Comparison of ENCODE assay signal across 14 mouse cellular contexts in genomic region chr7:128105246-128105645, GRCm38 (mm10). TPM values are rescaled to one million over a fixed set of nuclear protein-coding genes. Genes with fewer than 3 reads are reported as not detected.
A peak's percentile ranks its signal among the peaks of the same experiment; 100 is the strongest.
DNase-seq lines count a peak whose midpoint lies in the region; ATAC-seq and TF ChIP-seq lines count a peak whose summit lies in the region.
"Had no signal": no experiment of that assay in that cellular context is flagged by ENCODE, and none has a peak within 500 bp of the region (broad histone marks: within the 10 kb centered on the region; RNA-seq: fewer than 3 reads in every experiment).

No protein-coding gene starts in this region.

- no peaks in the 10 kb centered on the region for H3K36me3 ChIP-seq in forebrain, postnatal 0 days (ENCODE audit: insufficient read depth)
- no peaks in the 10 kb centered on the region for H3K36me3 ChIP-seq in forebrain, embryonic 15.5 days
- no peaks in the 10 kb centered on the region for H3K36me3 ChIP-seq in kidney, embryonic 14.5 days (ENCODE audit: control insufficient read depth, insufficient read depth, low read length)
- H3K36me3 ChIP-seq: heart, embryonic 10.5 days; limb, embryonic 13.5 days; neural tube, embryonic 12.5 days had no signal

- no peaks in the 10 kb centered on the region for H3K4me1 ChIP-seq in forebrain, postnatal 0 days (ENCODE audit: insufficient read depth)
- no peaks in the 10 kb centered on the region for H3K4me1 ChIP-seq in forebrain, embryonic 15.5 days
- H3K4me1 ChIP-seq in kidney, embryonic 14.5 days (ENCODE audit: control insufficient read depth, insufficient read depth, low read length): no peaks in the 10 kb centered on the region
- H3K4me1 ChIP-seq: heart, embryonic 10.5 days; limb, embryonic 13.5 days; neural tube, embryonic 12.5 days had no signal

- H3K4me3 ChIP-seq in forebrain, postnatal 0 days (ENCODE audit: low read depth, low read length): no peak overlapping the region
- H3K4me3 ChIP-seq in forebrain, embryonic 15.5 days: no peak overlapping the region
- no peak overlapping the region for H3K4me3 ChIP-seq in kidney, embryonic 14.5 days (ENCODE audit: low read length)
- H3K4me3 ChIP-seq: erythroblast, embryonic 14.5 days; heart, embryonic 10.5 days; limb, embryonic 13.5 days; neural tube, embryonic 12.5 days had no signal

- DNase-seq in forebrain, postnatal 0 days: peak; percentile 77
- peak; percentile 3 for DNase-seq in urinary bladder, adult 2 months (ENCODE audit: low spot score)
- no peak for DNase-seq in urinary bladder, postnatal 10 days (ENCODE audit: low spot score)
- DNase-seq in layer of hippocampus, postnatal 10 days (ENCODE audit: low spot score in 2 of 2): peak; percentile 32 to 43
- peak; percentile 40 for DNase-seq in telencephalon, adult 2 months (ENCODE audit: low read depth, low spot score)
- DNase-seq in kidney, postnatal 14 days: no peak
- DNase-seq: cerebellum, adult 2 months had no signal

- 46% methylated on average over 4 of the region's 4 CpGs for whole genome bisulfite sequencing in forebrain, postnatal 0 days
- WGBS in forebrain, embryonic 15.5 days: 56% methylated on average over 4 of the region's 4 CpGs
- WGBS in kidney, embryonic 14.5 days: 70% methylated on average over 4 of the region's 4 CpGs

- H3K4me2 ChIP-seq in forebrain, postnatal 0 days (ENCODE audit: low read depth): no peak overlapping the region
- H3K4me2 ChIP-seq in forebrain, embryonic 15.5 days (replicated peaks): no peak overlapping the region
- H3K4me2 ChIP-seq in kidney, embryonic 14.5 days (replicated peaks; ENCODE audit: low read depth, low read length): no peak overlapping the region
- H3K4me2 ChIP-seq: limb, embryonic 13.5 days; neural tube, embryonic 12.5 days had no signal

- no peaks in the 10 kb centered on the region for H3K27me3 ChIP-seq in forebrain, postnatal 0 days (ENCODE audit: insufficient read depth, low read length)
- no peaks in the 10 kb centered on the region for H3K27me3 ChIP-seq in forebrain, embryonic 15.5 days
- peaks cover 2% of the 10 kb centered on the region; the same call in 1 of the 2 replicates for H3K27me3 ChIP-seq in kidney, embryonic 14.5 days (ENCODE audit: control insufficient read depth, insufficient read depth, low read length)
- H3K27me3 ChIP-seq: limb, embryonic 13.5 days; neural tube, embryonic 12.5 days had no signal

- peak; percentile 55 for TF ChIP-seq CTCF in forebrain, postnatal 0 days (IDR thresholded peaks at IDR 0.05; ENCODE audit: low read depth)

- H3K27ac ChIP-seq in forebrain, postnatal 0 days (ENCODE audit: low read depth, low read length): no peak overlapping the region
- H3K27ac ChIP-seq in forebrain, embryonic 15.5 days (replicated peaks): no peak overlapping the region
- no peak overlapping the region for H3K27ac ChIP-seq in kidney, embryonic 14.5 days (ENCODE audit: low read depth, low read length)
- H3K27ac ChIP-seq: heart, embryonic 10.5 days; limb, embryonic 13.5 days; macrophage; neural tube, embryonic 12.5 days had no signal

- H3K9ac ChIP-seq in forebrain, postnatal 0 days: no peak overlapping the region
- no peak overlapping the region for H3K9ac ChIP-seq in forebrain, embryonic 15.5 days (replicated peaks)
- no peak overlapping the region for H3K9ac ChIP-seq in kidney, embryonic 14.5 days (ENCODE audit: low read depth, low read length)
- H3K9ac ChIP-seq: limb, embryonic 13.5 days; neural tube, embryonic 12.5 days had no signal

- peak; percentile 81 for ATAC-seq in forebrain, postnatal 0 days
- ATAC-seq in forebrain, embryonic 15.5 days (replicated peaks): no peak
- no peak for ATAC-seq in kidney, embryonic 14.5 days (ENCODE audit: low FRiP score, low TSS enrichment)

- no peaks in the 10 kb centered on the region for H3K9me3 ChIP-seq in forebrain, postnatal 0 days (ENCODE audit: low read length)
- no peaks in the 10 kb centered on the region for H3K9me3 ChIP-seq in forebrain, embryonic 15.5 days
- H3K9me3 ChIP-seq in kidney, embryonic 14.5 days (ENCODE audit: control insufficient read depth, low read length): no peaks in the 10 kb centered on the region
- H3K9me3 ChIP-seq: heart, embryonic 10.5 days; limb, embryonic 13.5 days; neural tube, embryonic 12.5 days had no signal

RNA-seq across cellular contexts. Expression of gene Itgax, which starts 24.1 kb away (rescaled TPM):
- total RNA-seq in forebrain, postnatal 0 days (2014; rRNA removed): 0.23 and 0.24 TPM in 2 replicates
- 0.09 and 0.16 TPM in 2 replicates for polyA plus RNA-seq in forebrain, postnatal 0 days (2015; fragmentation: Nextera tagmentation; extraction: Ambion mirVana)
- 0.27 TPM in 1 of 2 replicates, not detected in the other for polyA plus RNA-seq in forebrain, embryonic 15.5 days (2015; fragmentation: Nextera tagmentation; extraction: Ambion mirVana)
- polyA plus RNA-seq in urinary bladder, adult 2 months (2012; rRNA removed): 3.4 and 3.8 TPM in 2 replicates
- not detected for total RNA-seq in layer of hippocampus, postnatal 10 days (2021)
- 0.05 TPM in 1 of 2 replicates, not detected in the other for polyA plus RNA-seq in kidney, embryonic 14.5 days (2014; fragmentation: Nextera tagmentation; extraction: Ambion mirVana)
- polyA plus RNA-seq: erythroblast, embryonic 14.5 days; limb, embryonic 13.5 days; neural tube, embryonic 12.5 days had no signal

RNA-seq across cellular contexts. Expression of gene Gm49368, which starts 42.8 kb away (rescaled TPM):
- total RNA-seq in forebrain, postnatal 0 days (2014; rRNA removed): not detected in 2 replicates
- not detected in 2 replicates for polyA plus RNA-seq in forebrain, postnatal 0 days (2015; fragmentation: Nextera tagmentation; extraction: Ambion mirVana)
- not detected in 2 replicates for polyA plus RNA-seq in forebrain, embryonic 15.5 days (2015; fragmentation: Nextera tagmentation; extraction: Ambion mirVana)
- 0.04 TPM in 1 of 2 replicates, not detected in the other for polyA plus RNA-seq in urinary bladder, adult 2 months (2012; rRNA removed)
- total RNA-seq in layer of hippocampus, postnatal 10 days (2021): not detected
- not detected in 2 replicates for polyA plus RNA-seq in kidney, embryonic 14.5 days (2014; fragmentation: Nextera tagmentation; extraction: Ambion mirVana)
- polyA plus RNA-seq: cerebellum, adult 2 months; erythroblast, embryonic 14.5 days; heart, embryonic 10.5 days; limb, embryonic 13.5 days; neural tube, embryonic 12.5 days had no signal

RNA-seq across cellular contexts. Expression of gene Itgam, which starts 42.8 kb away (rescaled TPM):
- 1.4 and 1.7 TPM in 2 replicates for total RNA-seq in forebrain, postnatal 0 days (2014; rRNA removed)
- polyA plus RNA-seq in forebrain, postnatal 0 days (2015; fragmentation: Nextera tagmentation; extraction: Ambion mirVana): 0.39 and 0.92 TPM in 2 replicates
- polyA plus RNA-seq in forebrain, embryonic 15.5 days (2015; fragmentation: Nextera tagmentation; extraction: Ambion mirVana): 0.96 and 1.0 TPM in 2 replicates
- 7.9 and 9.1 TPM in 2 replicates for polyA plus RNA-seq in urinary bladder, adult 2 months (2012; rRNA removed)
- 1 to 10 TPM; 8.4 to 8.7 TPM for total RNA-seq in layer of hippocampus, postnatal 10 days (2021)
- 0.14 and 0.54 TPM in 2 replicates for polyA plus RNA-seq in kidney, embryonic 14.5 days (2014; fragmentation: Nextera tagmentation; extraction: Ambion mirVana)

RNA-seq across cellular contexts. Expression of gene Itgad, which starts 48.9 kb away (rescaled TPM):
- total RNA-seq in forebrain, postnatal 0 days (2014; rRNA removed): 0.05 and 0.15 TPM in 2 replicates
- polyA plus RNA-seq in forebrain, postnatal 0 days (2015; fragmentation: Nextera tagmentation; extraction: Ambion mirVana): 0.38 and 0.39 TPM in 2 replicates
- polyA plus RNA-seq in forebrain, embryonic 15.5 days (2015; fragmentation: Nextera tagmentation; extraction: Ambion mirVana): not detected in 2 replicates
- polyA plus RNA-seq in urinary bladder, adult 2 months (2012; rRNA removed): 0.09 and 0.39 TPM in 2 replicates
- under 1 TPM; 0.78 to 0.85 TPM for total RNA-seq in layer of hippocampus, postnatal 10 days (2021)
- not detected in 2 replicates for polyA plus RNA-seq in kidney, embryonic 14.5 days (2014; fragmentation: Nextera tagmentation; extraction: Ambion mirVana)
- polyA plus RNA-seq: erythroblast, embryonic 14.5 days; heart, embryonic 10.5 days; limb, embryonic 13.5 days; neural tube, embryonic 12.5 days had no signal

Comparison
In these comparisons a context has a peak if more than half of its experiments do, and no peak if none do; other contexts are left out.
1. DNase-seq: peak in forebrain, postnatal 0 days (single experiment), urinary bladder, adult 2 months (single experiment), layer of hippocampus, postnatal 10 days (2 of 2) and telencephalon, adult 2 months (single experiment); none in urinary bladder, postnatal 10 days (single experiment) and kidney, postnatal 14 days (single experiment).